Mouse (Mus musculus): ENCODE results near the gene Bspry.

GRCm38 (mm10) chr4:62502969-62503368, 23.1 kb downstream of the Bspry start:
- TF ChIP-seq CTCF (IDR thresholded peaks at IDR 0.05; ENCODE audit: low read depth, low read length): no peak
- no peak for TF ChIP-seq POLR2A (IDR thresholded peaks at IDR 0.05; ENCODE audit: extremely low read depth, insufficient read depth, low read length)

All from liver, adult 2 months (tissue).